Mouse (Mus musculus) brain, embryonic 14.5 days (tissue): ENCODE results near the gene Acvr1. TPM values are rescaled to one million over a fixed set of nuclear protein-coding genes. Genes with fewer than 3 reads are reported as not detected.

Source experiments
- DNase-seq: peaks from one replicate; pipeline ENCODE4 v3.0.0-alpha.2; 2011; ENCODE audit warnings: low read depth
- CTCF ChIP-seq: fragments of 200-500 bp; IDR thresholded peaks from 2 replicates; pipeline ENCODE4 v1.5.1; 2012; ENCODE audit warnings: inconsistent platforms, mild to moderate bottlenecking, moderate library complexity, borderline replicate concordance; ENCODE audit not compliant: insufficient read depth, insufficient read length; ENCODE audit errors: extremely low read depth
- POLR2A ChIP-seq: fragments of 200-500 bp; IDR thresholded peaks from 2 replicates; pipeline ENCODE4 v1.6.1; 2012; ENCODE audit warnings: mild to moderate bottlenecking, inconsistent platforms, borderline replicate concordance; ENCODE audit not compliant: poor library complexity, insufficient read depth, insufficient read length, severe bottlenecking; ENCODE audit errors: extremely low read depth
- polyA plus RNA-seq: library from polyadenylated mRNA; depleted of rRNA; stranded (reverse); fragments of >200 nt; gene quantifications from 2 replicates; pipeline ENCODE4 v1.2.3, GENCODE M21; 2012

Acvr1 gene
- polyA plus RNA-seq, 1 experiment, result 19.9 TPM

DNA sequence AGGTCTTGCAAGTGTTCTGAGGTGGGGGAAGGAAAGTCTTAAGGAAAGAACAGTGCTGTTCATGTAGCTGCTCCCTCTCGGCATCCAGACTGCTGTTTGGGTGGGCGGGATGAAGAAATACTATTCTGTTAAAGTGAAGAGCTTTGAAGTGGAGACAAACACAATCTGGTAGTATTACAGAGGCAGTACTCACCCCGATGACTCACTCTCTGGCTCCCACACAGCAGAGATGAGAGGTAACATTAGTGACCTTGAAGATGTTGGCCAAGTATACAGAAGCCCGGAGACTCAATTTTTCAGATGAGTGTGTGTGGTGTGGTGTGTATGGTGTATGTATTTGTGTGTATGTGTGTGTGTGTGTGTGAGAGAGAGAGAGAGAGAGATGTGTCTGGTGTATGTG is 22.7 kb upstream of the Acvr1 start:
- DNase-seq, result no peak
- TF ChIP-seq POLR2A (no peak), CTCF (no peak)

- TF ChIP-seq CTCF (no peak), POLR2A (no peak)
- DNase-seq, result peak; percentile 88
Measured at GRCm38 (mm10) chr2:58586311-58586710, 19.4 kb upstream of the Acvr1 start.

DNA sequence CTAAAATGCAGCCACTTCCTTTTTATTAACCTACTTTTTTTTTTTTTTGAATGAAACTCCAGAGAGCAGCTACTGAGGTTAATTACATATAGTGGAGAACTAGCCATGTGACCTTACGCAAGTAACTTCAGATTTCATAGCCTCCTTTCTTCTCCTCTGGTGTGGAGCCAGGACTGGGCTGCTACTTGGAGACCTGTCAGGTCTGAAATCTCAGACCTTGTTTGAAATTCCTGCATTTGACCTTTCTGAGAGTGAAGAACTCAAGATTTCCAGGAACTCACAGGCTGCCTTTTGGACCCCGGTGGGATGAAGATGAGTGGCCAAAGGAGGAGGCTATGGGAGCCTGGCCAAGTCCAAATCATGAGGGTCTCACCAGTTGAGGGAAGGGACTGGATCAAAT is 7.2 kb upstream of the Acvr1 start:
- TF ChIP-seq POLR2A (no peak), CTCF (no peak)

DNA sequence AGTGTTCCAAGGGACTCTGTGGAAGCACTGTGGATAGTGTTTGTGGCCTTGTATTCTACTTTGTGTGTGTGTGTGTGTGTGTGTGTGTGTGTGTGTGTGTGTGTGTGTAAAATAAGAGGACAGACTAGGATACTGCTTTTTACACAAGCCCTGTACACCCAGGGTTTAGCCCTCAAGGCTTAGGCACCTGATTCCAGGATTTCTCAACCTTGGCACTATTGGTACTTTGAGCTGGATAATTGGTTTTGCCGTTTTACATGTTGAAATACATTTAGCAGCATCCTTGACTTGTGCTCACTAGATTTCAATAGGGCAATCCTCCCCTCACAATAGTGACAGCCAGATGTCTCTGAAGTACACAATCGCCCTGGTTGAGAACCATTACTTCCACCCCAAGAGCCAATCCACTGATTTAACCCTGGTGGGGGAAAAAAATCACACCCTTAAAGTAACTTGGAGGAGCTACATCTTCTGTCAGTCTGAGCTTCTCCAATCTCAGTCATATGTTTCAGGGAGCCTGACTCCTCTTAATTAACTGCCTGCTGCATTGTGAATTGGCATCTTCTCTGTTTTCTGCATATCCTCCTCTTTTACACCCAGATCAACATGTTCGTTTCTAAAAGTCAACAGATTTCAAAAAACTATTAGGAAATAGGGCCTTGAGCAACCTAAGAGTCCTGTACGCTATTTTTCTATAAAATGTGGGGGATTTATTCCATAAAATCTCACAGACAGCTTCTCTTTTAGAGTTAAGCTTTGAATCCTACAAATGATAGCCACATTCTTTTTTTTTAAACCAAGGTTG is 2.1 kb upstream of the Acvr1 start:
- no peak for TF ChIP-seq POLR2A
- TF ChIP-seq CTCF, result no peak
- peak; percentile 62 for DNase-seq

More for the DNA sequence above, 7.2 kb upstream of the Acvr1 start:
- DNase-seq, result no peak

DNA sequence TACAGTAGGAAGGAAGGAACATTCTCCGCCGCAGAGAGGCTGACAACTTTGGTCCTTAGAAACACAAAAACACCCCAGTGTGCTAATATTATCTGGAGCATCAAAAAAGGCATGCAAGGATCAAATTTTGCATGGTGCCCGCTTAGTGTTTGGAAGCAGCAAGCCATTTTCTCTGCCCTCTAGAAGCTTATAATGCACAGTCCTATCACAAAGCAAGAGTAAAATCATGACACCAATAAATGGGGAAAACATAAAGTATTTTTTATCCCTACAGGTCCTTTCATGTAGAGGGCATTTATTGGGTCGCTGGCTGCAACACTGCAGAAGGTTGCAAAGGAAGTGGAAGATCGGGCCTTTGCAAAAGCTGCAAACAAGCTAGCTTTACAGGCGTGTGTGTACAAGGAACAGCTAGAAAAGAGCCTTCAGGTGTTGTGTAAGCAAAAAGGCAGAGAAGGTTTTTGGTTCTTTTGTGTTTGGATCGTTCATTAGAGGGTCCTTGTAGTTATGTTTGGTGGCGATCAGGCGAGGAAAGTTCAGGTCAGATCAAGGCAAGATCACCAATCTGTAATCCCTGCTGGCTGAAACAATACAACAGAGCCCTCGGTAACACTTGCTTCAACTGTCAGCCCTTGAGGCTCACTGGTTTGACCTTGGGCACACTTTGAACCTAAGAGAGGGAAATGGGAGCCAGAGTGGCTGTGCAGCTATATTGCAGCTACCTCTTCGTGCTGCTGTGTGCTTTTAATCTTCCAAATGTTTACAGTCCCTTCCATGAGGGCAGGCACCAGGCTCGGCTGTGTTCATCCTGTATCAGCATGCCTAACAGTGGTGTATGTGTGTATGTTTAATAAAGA is 1.1 kb upstream of the Acvr1 start:
- TF ChIP-seq POLR2A (no peak), CTCF (no peak)
- peak; percentile 56 for DNase-seq

DNA sequence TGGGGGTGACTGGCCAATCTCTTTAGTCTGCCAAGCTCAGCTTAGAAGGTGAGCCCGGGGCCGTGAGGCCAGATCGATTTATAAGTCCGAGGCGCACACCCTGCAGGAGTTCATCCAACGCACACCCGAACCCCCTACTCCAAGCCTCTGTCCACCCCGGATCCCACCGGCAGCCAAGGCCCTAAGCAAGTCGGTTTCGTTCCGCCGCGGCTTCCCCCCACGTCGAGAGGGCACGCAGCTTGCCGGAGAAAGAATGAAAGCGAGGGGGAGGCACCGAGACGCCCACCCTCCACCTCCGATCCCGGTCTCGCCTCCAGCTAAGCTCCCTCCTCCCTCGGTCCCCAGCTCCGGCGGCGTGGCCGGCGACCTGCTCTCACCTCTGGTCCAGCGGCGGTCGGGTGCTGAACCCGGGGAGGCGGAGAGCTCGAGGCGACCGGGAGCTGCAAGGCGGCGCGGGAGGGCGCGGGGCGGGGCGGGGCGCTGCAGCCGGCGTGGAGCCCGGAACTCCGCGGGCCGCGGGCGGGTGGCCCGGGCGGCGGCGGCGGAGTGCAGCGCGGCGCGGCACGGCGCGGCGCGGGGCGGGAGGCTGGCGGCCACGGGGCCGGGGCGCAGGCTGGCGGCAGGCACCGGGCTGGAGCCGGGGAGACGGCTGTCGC is 419 bp downstream of the Acvr1 start:
- TF ChIP-seq POLR2A (no peak), CTCF (no peak)
- DNase-seq, result peak; percentile 74

- no peak for DNase-seq
- no peak for TF ChIP-seq POLR2A
- no peak for TF ChIP-seq CTCF
Measured at GRCm38 (mm10) chr2:58566049-58566409, 928 bp downstream of the Acvr1 start.

DNA sequence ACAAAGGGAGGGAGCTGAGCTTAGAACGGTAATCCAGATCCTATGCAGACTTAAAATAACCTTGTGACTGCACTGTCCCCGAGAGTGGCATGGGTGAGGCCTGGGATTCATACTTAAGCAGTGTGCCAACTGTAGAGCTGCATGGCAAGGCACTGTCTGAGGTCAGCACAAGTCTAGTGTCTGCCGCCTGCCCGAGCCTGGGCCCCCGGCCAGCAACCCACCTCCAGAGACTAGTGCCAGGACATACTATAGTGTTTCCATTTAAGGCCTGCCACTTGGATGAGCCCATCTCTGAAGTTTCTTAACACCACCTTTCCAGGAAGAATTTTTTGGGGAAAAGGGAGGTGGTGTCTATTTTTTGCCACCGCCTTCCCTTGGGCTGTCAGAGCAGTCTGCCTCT is 1.7 kb downstream of the Acvr1 start:
- no peak for TF ChIP-seq CTCF
- TF ChIP-seq POLR2A, result no peak
- peak; percentile 39 for DNase-seq

DNA sequence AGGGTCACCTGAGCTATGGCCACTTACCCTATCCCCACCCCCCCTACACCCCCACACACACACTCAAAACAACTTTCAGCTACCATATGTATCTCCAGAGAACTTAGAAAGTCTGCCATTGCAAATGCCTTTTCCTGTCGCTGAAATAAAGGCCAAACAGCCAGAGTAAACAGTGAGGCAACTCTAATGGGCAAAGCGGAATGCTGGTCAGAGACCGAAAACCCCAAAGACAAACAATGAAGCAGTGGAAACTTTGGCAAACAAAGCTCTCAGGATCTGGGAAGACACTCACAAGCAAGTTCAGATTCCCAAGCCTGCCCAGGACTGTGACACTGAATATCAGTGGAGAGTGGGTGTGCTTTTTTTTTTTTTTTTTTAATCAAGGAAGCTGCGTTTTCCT is 4.8 kb downstream of the Acvr1 start:
- no peak for DNase-seq
- no peak for TF ChIP-seq CTCF
- TF ChIP-seq POLR2A, result no peak

GRCm38 (mm10) chr2:58557045-58557845 is 9.7 kb downstream of the Acvr1 start:
- DNase-seq, result no peak
- TF ChIP-seq CTCF (no peak), POLR2A (no peak)

DNA sequence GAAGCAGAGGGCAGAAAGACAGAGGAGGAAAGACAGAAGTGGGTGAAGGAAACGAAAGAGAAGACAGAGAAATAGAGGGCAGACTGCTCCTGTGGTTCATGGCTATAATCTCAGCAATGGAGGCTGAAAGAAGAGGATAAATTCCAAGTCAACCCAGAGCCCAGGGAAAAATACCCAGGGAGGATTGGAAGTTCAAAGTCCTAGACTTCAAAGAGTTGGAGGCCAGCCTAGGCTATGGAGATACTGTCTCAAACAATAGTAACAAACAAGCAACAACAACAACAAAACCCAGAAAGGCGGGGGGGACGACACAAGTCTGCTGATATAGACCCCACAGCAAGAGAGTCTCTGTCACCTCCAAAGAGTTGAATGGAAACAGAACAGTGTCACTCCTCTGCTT is 14.7 kb downstream of the Acvr1 start:
- TF ChIP-seq POLR2A (no peak), CTCF (no peak)
- no peak for DNase-seq

DNA sequence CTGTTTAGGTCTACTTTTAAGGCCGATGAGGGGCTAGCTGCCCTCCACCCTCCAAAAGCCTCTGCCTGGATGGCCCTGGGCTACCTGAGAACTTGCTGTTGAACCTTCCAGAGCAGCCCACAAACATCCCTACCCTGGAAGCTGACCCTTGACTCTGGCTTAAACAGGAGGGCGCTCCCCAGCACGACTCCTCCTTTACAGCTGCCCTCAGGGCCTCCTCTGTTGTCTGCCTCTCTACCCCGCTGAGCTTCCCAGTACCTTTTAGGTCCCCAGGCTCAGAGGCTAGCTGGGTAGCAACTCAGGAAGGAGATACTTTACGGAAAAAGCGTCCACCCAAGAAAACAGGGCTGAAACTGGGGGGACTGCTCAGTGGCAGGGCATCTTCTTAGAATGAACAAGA is 15.1 kb downstream of the Acvr1 start:
- no peak for DNase-seq
- TF ChIP-seq POLR2A, result no peak
- no peak for TF ChIP-seq CTCF
